Mouse (Mus musculus) heart, adult 2 months (tissue): ENCODE measurements around the gene Fndc3b. TPM values are rescaled to one million over a fixed set of nuclear protein-coding genes. Genes with fewer than 3 reads are reported as not detected.

Source experiments
- DNase-seq, 2 experiments: peaks; one replicate each; pipeline ENCODE4 v3.0.0; 2021
- H3K27ac ChIP-seq: fragments of 200-600 bp; 2 replicates; pipeline ENCODE4 v1.8.1; 2022
- H3K27me3 ChIP-seq: fragments of 200-500 bp; 2 replicates; pipeline ENCODE4 v1.6.1; 2012; ENCODE audit warnings: mild to moderate bottlenecking, low read length, inconsistent platforms, mixed read lengths; ENCODE audit not compliant: control insufficient read depth, insufficient read depth
- H3K36me3 ChIP-seq: fragments of 200-500 bp; 2 replicates; pipeline ENCODE4 v1.6.1; 2012; ENCODE audit warnings: low read length, inconsistent platforms; ENCODE audit not compliant: control insufficient read depth, insufficient read depth
- H3K4me1 ChIP-seq: fragments of 200-500 bp; 2 replicates; pipeline ENCODE4 v1.6.1; 2011; ENCODE audit warnings: low read length; ENCODE audit not compliant: control insufficient read depth, insufficient read depth
- H3K4me3 ChIP-seq: fragments of 200-600 bp; 2 replicates; pipeline ENCODE4 v1.8.1; 2022
- H3K79me2 ChIP-seq: fragments of 200-500 bp; replicated peaks from 2 replicates; pipeline ENCODE4 v1.6.1; 2012; ENCODE audit warnings: mild to moderate bottlenecking, inconsistent platforms, low read length, moderate library complexity, mixed read lengths; ENCODE audit not compliant: control insufficient read depth, insufficient read depth
- H3K9ac ChIP-seq: fragments of 200-500 bp; 2 replicates; pipeline ENCODE4 v1.6.1; 2012; ENCODE audit warnings: low read depth, mild to moderate bottlenecking, control low read depth, inconsistent platforms, low read length, mixed read lengths
- CTCF ChIP-seq: fragments of 200-600 bp; IDR thresholded peaks from 2 replicates; pipeline ENCODE4 v1.8.1; 2022; ENCODE audit warnings: antibody characterized with exemption, mild to moderate bottlenecking, moderate library complexity
- EP300 ChIP-seq: fragments of 200-500 bp; IDR thresholded peaks from 2 replicates; pipeline ENCODE4 v1.6.1; 2011; ENCODE audit warnings: low read depth, low read length, control low read depth; ENCODE audit not compliant: insufficient read depth
- POLR2A ChIP-seq: fragments of 200-500 bp; IDR thresholded peaks from 2 replicates; pipeline ENCODE4 v1.6.1; 2011; ENCODE audit warnings: mild to moderate bottlenecking, low read depth, low read length, control low read depth; ENCODE audit not compliant: insufficient read depth
- WGBS: fragments of 180-500 bp; shearing (Covaris S2); methylation state at CpG from one replicate; pipeline ENCODE4 v1.1.7; 2018; 5-methylcytosine and 5-hydroxymethylcytosine counted together
- intact Hi-C: fragments of 180-260 bp; cut with DNase I; formaldehyde crosslinking; loops from one replicate; pipeline ENCODE4 v1.15.1; 2025
- polyA plus RNA-seq: library from polyadenylated mRNA; depleted of rRNA; stranded (reverse); fragments of >200 nt; gene quantifications from 2 replicates; pipeline ENCODE4 v1.2.3, GENCODE M21; 2012
- total RNA-seq, 2 experiments: library from RNA; stranded (reverse); gene quantifications; 2 replicates each; pipeline ENCODE4 v1.2.3; 2021

The Fndc3b gene
- total and polyA plus RNA-seq, 3 experiments, result 15.3 to 57.4 (median 52.1) TPM

DNA sequence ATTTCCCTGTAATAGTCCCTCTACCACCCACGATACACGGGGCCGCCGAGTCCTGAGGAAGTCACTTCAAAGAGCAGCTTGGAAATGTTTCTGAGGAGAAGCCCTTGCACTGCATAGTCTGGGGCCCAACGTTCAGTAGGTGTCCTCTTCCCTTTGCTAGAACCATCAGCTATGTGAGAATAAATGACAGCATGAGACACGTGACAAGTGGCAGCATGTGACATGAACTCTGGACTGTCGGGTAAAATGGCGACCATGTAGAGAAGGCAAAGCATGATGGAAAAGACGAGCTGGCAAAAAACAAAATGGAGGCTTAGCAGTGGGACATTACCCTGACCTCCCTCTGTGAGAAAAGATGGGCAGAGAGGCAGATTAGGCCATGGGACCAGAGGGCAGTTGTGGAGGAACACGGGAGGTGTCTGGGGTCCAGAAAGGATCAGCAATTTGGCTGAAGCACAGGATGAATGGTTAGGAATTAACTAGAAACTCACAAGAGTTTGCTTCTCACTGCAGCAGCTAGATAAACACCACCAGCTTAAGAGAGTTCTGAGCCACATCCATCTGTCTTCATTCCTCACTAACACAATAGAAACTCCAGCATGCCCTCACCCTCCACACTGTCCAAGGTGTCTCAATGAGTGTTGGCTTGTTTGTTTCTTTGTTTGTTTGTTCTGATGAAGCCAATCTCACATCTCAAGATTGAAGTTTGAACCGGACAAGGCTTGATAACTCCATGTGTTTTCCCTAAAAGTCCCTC lies 118.2 kb downstream of the Fndc3b start:
- TF ChIP-seq EP300 (no peak), POLR2A (no peak), CTCF (no peak)
- intact Hi-C loops, result no loop called here

GRCm38 (mm10) chr3:27590823-27591222 lies 120.3 kb downstream of the Fndc3b start:
- intact Hi-C loops, result no loop called here
- Histone ChIP-seq H3K27ac (no peak overlapping the region), H3K36me3 (no peaks in the 10 kb centered on the region), H3K4me1 (peaks cover 3% of the 10 kb centered on the region; the same call in 1 of the 2 replicates), H3K4me3 (no peak overlapping the region), H3K9ac (no peak overlapping the region), H3K27me3 (no peaks in the 10 kb centered on the region), H3K79me2 (no peaks in the 10 kb centered on the region; the same call in none of the 2 replicates)
- no peak for DNase-seq
- TF ChIP-seq POLR2A, result no peak
- 64% methylated on average over 11 of the region's 11 CpGs for WGBS

More for the DNA sequence above, 118.2 kb downstream of the Fndc3b start:
- H3K27ac ChIP-seq, result no peak overlapping the region
- 90% methylated on average over 11 of the region's 11 CpGs for WGBS
- no peak overlapping the region for H3K9ac ChIP-seq
- no peaks in the 10 kb centered on the region; the same call in none of the 2 replicates for H3K79me2 ChIP-seq
- no peaks in the 10 kb centered on the region for H3K27me3 ChIP-seq
- no peaks in the 10 kb centered on the region for H3K36me3 ChIP-seq
- H3K4me1 ChIP-seq, result peaks cover 3% of the 10 kb centered on the region; the same call in 1 of the 2 replicates
- no peak overlapping the region for H3K4me3 ChIP-seq
- no peak for DNase-seq

DNA sequence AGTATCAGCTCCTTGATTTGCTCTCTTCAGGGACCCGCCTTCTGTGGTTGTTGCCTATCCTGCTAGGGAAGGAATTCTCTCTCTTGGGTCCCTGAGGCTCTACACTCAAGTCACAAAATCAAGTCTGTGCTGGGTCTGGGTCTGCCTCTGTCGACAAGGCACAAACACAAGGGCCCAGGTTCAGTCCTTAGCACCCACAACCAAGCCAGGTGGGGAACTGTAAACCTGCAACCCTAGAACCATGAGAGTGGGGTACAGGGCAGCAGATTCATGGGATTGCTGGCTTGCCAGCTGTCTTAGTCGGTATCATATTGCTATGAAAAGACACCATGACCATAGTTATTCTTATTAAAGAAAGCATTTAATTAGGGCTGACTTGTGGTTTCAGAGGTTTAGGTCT lies 121.8 kb downstream of the Fndc3b start:
- no peak overlapping the region for H3K4me3 ChIP-seq
- no peak for DNase-seq
- H3K27ac ChIP-seq, result no peak overlapping the region
- peaks cover 5% of the 10 kb centered on the region for H3K36me3 ChIP-seq
- H3K79me2 ChIP-seq, result no peaks in the 10 kb centered on the region; the same call in none of the 2 replicates
- H3K9ac ChIP-seq, result no peak overlapping the region
- TF ChIP-seq CTCF, result no peak
- no peak for TF ChIP-seq POLR2A
- no peak for TF ChIP-seq EP300
- intact Hi-C loops, result no loop called here
- WGBS, result 90% methylated on average over 3 of the region's 3 CpGs
- no peaks in the 10 kb centered on the region for H3K27me3 ChIP-seq
- H3K4me1 ChIP-seq, result peaks cover 11% of the 10 kb centered on the region

GRCm38 (mm10) chr3:27588604-27589003 lies 122.5 kb downstream of the Fndc3b start:
- intact Hi-C loops, result no loop called here
- Histone ChIP-seq H3K27ac (no peak overlapping the region), H3K79me2 (no peaks in the 10 kb centered on the region; the same call in none of the 2 replicates), H3K27me3 (no peaks in the 10 kb centered on the region), H3K36me3 (peaks cover 5% of the 10 kb centered on the region), H3K4me3 (no peak overlapping the region), H3K9ac (no peak overlapping the region), H3K4me1 (peaks cover 12% of the 10 kb centered on the region)
- WGBS, result 87% methylated on average over 11 of the region's 11 CpGs
- DNase-seq, result no peak
- TF ChIP-seq CTCF (no peak), POLR2A (no peak), EP300 (no peak)

- peak; percentile 53 to 56 for DNase-seq
Measured at GRCm38 (mm10) chr3:27584607-27585605, 126.2 kb downstream of the Fndc3b start.

More at GRCm38 (mm10) chr3:27584607-27585605, 126.2 kb downstream of the Fndc3b start:
- TF ChIP-seq EP300, result 0 out of 2 replicates have a peak, but pooled peaks have one; percentile 48
- peak; percentile 10; the same call in 1 of the 2 replicates for TF ChIP-seq CTCF
- no peak for TF ChIP-seq POLR2A
- Histone ChIP-seq H3K79me2 (peaks cover 2% of the 10 kb centered on the region; the same call in 1 of the 2 replicates), H3K27me3 (no peaks in the 10 kb centered on the region), H3K4me1 (peaks cover 14% of the 10 kb centered on the region), H3K27ac (peak overlapping the region; percentile 62), H3K36me3 (peaks cover 5% of the 10 kb centered on the region), H3K4me3 (no peak overlapping the region), H3K9ac (peak overlapping the region; percentile 15)
- WGBS, result 14% methylated on average over 11 of the region's 11 CpGs
- intact Hi-C loops, result no loop called here
